Mouse (Mus musculus): Measurements from ENCODE around the gene Chd5. TPM values are rescaled to one million over a fixed set of nuclear protein-coding genes. Genes with fewer than 3 reads are reported as not detected.

Chd5 gene
- 0.56 and 0.66 TPM in 2 replicates for polyA plus RNA-seq (2014; fragmentation: Nextera tagmentation; extraction: Ambion mirVana)

- H3K27me3 ChIP-seq (ENCODE audit: control insufficient read depth, insufficient read depth, low read length) = peaks cover 31% of the 10 kb centered on the region
- no peak for DNase-seq (ENCODE audit: low spot score, missing footprints)
Observed at GRCm38 (mm10) chr4:152338419-152339292, at the start of gene Chd5. Gene Chd5 (plus strand): TSS chr4:152338651.

GRCm38 (mm10) chr4:152290385-152290784 lies 48.1 kb upstream of the Chd5 start:
- WGBS = under 1% methylated on average over 39 of the region's 39 CpGs

More at GRCm38 (mm10) chr4:152338419-152339292, at the start of gene Chd5:
- 1% methylated on average over 64 of the region's 120 CpGs for WGBS
- Histone ChIP-seq H3K4me1 (ENCODE audit: control insufficient read depth, insufficient read depth, low read length) (peaks cover 14% of the 10 kb centered on the region), H3K9me3 (ENCODE audit: control insufficient read depth, low read length) (no peaks in the 10 kb centered on the region), H3K9ac (ENCODE audit: low read length) (peak within 1 kb of the TSS; percentile 61), H3K27ac (ENCODE audit: low read depth, low read length) (no peak within 1 kb of the TSS), H3K4me3 (ENCODE audit: low read depth, low read length) (peak within 1 kb of the TSS; percentile 57), H3K4me2 (peak within 1 kb of the TSS; percentile 100), H3K36me3 (ENCODE audit: control insufficient read depth, insufficient read depth, low read length) (peaks cover 5% of the 10 kb centered on the region; the same call in 1 of the 2 replicates)
- ATAC-seq (ENCODE audit: low FRiP score) = peak; percentile 23; the same call in 1 of the 2 replicates

DNA sequence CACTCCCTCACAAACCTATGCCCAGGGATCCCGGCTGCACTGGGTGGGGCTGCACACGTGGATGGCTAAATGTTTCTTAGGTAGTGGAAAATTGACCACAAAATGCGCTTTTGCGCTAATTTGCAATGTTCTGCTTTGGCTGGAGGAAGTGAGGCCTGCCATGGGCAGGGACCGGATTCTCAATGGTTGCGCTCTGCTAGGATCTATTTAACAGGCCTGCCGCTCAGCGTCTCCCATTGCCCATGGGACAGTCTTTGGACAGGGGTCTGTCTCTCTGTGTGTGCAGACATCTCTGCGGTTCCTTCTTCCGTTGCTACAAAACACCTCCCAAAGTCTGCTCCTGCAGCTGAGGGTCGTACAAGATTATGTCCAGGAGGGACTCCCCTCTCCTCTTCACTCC lies 47.5 kb upstream of the Chd5 start:
- peaks cover 75% of the 10 kb centered on the region for H3K4me1 ChIP-seq (ENCODE audit: control insufficient read depth, insufficient read depth, low read length)
- H3K4me3 ChIP-seq (ENCODE audit: low read depth, low read length) = peak overlapping the region; percentile 25
- peak overlapping the region; percentile 48 for H3K9ac ChIP-seq (ENCODE audit: low read length)
- no peak overlapping the region for H3K27ac ChIP-seq (ENCODE audit: low read depth, low read length)
- DNase-seq (ENCODE audit: low spot score, missing footprints) = peak; percentile 91
- WGBS = 6% methylated on average over 11 of the region's 11 CpGs
- H3K9me3 ChIP-seq (ENCODE audit: control insufficient read depth, low read length) = no peaks in the 10 kb centered on the region
- no peak for ATAC-seq (ENCODE audit: low FRiP score)
- H3K4me2 ChIP-seq = peak overlapping the region; percentile 45
- H3K27me3 ChIP-seq (ENCODE audit: control insufficient read depth, insufficient read depth, low read length) = peaks cover 77% of the 10 kb centered on the region
- no peaks in the 10 kb centered on the region for H3K36me3 ChIP-seq (ENCODE audit: control insufficient read depth, insufficient read depth, low read length)

More at GRCm38 (mm10) chr4:152290385-152290784, 48.1 kb upstream of the Chd5 start:
- H3K4me2 ChIP-seq = peak overlapping the region; percentile 45
- H3K27ac ChIP-seq (ENCODE audit: low read depth, low read length) = peak overlapping the region; percentile 30; the same call in 1 of the 2 replicates
- peak overlapping the region; percentile 25 for H3K4me3 ChIP-seq (ENCODE audit: low read depth, low read length)
- H3K36me3 ChIP-seq (ENCODE audit: control insufficient read depth, insufficient read depth, low read length) = no peaks in the 10 kb centered on the region
- ATAC-seq (ENCODE audit: low FRiP score) (peak; percentile 64), DNase-seq (ENCODE audit: low spot score, missing footprints) (peak; percentile 97)
- H3K9ac ChIP-seq (ENCODE audit: low read length) = peak overlapping the region; percentile 48
- peaks cover 79% of the 10 kb centered on the region for H3K27me3 ChIP-seq (ENCODE audit: control insufficient read depth, insufficient read depth, low read length)
- H3K9me3 ChIP-seq (ENCODE audit: control insufficient read depth, low read length) = no peaks in the 10 kb centered on the region
- peaks cover 75% of the 10 kb centered on the region for H3K4me1 ChIP-seq (ENCODE audit: control insufficient read depth, insufficient read depth, low read length)

GRCm38 (mm10) chr4:152291562-152291961 lies 46.9 kb upstream of the Chd5 start, which contains the start of gene Hes3:
Gene Hes3 (minus strand): TSS chr4:152291662.
- DNase-seq (ENCODE audit: low spot score, missing footprints) (peak; percentile 84), ATAC-seq (ENCODE audit: low FRiP score) (no peak)
- Histone ChIP-seq H3K4me2 (peak within 1 kb of the TSS; percentile 45), H3K9me3 (ENCODE audit: control insufficient read depth, low read length) (no peaks in the 10 kb centered on the region), H3K27me3 (ENCODE audit: control insufficient read depth, insufficient read depth, low read length) (peaks cover 71% of the 10 kb centered on the region), H3K4me1 (ENCODE audit: control insufficient read depth, insufficient read depth, low read length) (peaks cover 71% of the 10 kb centered on the region), H3K36me3 (ENCODE audit: control insufficient read depth, insufficient read depth, low read length) (no peaks in the 10 kb centered on the region), H3K4me3 (ENCODE audit: low read depth, low read length) (peak within 1 kb of the TSS; percentile 25), H3K9ac (ENCODE audit: low read length) (peak within 1 kb of the TSS; percentile 48), H3K27ac (ENCODE audit: low read depth, low read length) (peak within 1 kb of the TSS; percentile 40)
- WGBS = 13% methylated on average over 6 of the region's 6 CpGs

DNA sequence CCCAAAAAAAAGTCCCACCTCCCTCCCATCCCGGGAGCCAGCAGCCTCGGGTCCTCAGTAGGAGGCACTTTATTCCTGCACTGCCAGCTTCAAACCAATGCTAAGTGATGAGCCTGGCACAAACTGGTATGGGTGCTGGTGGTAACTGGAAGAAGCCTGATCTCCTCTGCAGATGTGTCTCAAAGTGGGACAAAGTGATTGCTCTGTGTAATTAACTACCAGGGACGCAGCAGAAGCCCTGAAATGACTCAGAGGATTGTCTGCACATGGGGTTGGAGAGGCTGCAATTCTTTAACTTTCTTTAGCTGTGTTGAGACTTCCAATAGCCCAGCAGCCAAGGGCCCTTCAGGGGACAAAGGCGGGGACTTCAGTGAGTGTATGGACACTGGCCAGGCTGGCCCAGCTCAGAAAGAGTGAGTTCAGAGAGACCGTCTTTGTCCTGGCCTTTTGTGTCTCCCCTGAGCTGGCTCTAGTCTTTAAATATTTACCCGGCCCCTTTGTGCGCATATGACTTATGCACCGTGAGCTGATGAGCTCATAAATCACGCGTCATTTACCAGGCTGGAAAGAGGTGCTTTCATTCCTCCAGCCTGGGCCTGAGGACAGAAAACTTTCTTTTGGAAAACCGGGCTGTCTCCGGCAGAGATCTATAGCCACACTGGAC lies 46.2 kb upstream of the Chd5 start:
- peak overlapping the region; percentile 40 for H3K27ac ChIP-seq (ENCODE audit: low read depth, low read length)
- 7% methylated on average over 12 of the region's 12 CpGs for WGBS
- DNase-seq (ENCODE audit: low spot score, missing footprints) = peak; percentile 94
- peaks cover 65% of the 10 kb centered on the region for H3K27me3 ChIP-seq (ENCODE audit: control insufficient read depth, insufficient read depth, low read length)
- no peaks in the 10 kb centered on the region for H3K9me3 ChIP-seq (ENCODE audit: control insufficient read depth, low read length)
- no peak for ATAC-seq (ENCODE audit: low FRiP score)
- H3K4me3 ChIP-seq (ENCODE audit: low read depth, low read length) = no peak overlapping the region; the same call in 1 of the 2 replicates
- H3K4me1 ChIP-seq (ENCODE audit: control insufficient read depth, insufficient read depth, low read length) = peaks cover 66% of the 10 kb centered on the region
- H3K4me2 ChIP-seq = peak overlapping the region; percentile 29
- no peaks in the 10 kb centered on the region for H3K36me3 ChIP-seq (ENCODE audit: control insufficient read depth, insufficient read depth, low read length)
- H3K9ac ChIP-seq (ENCODE audit: low read length) = peak overlapping the region; percentile 40

DNA sequence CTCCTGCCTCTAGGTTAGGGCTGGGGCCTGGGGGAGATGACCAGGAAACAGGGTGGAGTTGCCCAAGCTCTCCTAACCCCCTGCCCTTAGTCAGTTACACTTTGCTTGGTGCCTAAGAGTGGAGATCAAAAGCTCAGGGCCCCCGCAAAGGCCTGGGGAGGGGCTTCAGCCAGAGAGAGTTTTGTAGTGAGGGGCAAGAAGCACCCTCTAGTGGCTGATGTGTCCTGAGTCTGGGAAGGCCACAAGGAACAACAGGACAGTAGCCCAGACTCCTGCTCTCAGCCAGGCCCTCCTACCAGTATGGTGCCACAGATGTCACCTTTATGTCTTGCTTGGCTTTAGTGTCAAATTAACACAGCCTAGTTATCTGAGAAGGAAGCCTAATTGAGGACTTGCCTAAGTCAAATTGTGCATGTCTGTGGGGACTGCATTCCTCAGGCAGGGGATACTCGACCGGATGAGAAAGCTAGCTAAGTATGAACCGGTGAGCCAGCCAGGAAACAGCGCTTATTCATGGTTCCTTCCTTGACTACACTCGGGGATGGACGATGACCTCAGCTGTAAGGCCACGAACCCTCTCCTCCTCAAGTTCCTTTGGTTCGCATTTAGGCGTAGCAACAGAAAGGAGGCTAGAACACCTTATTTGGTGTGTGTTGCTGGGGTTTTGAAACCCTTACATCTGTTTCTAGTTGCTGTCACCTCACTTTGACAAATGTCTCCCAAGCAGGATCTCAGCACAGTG lies 44.1 kb upstream of the Chd5 start:
- 57% methylated on average over 10 of the region's 10 CpGs for WGBS
- peak; percentile 90 for DNase-seq (ENCODE audit: low spot score, missing footprints)
- Histone ChIP-seq H3K36me3 (ENCODE audit: control insufficient read depth, insufficient read depth, low read length) (no peaks in the 10 kb centered on the region), H3K4me2 (no peak overlapping the region), H3K9me3 (ENCODE audit: control insufficient read depth, low read length) (no peaks in the 10 kb centered on the region), H3K9ac (ENCODE audit: low read length) (peak overlapping the region; percentile 10; the same call in 1 of the 2 replicates), H3K4me3 (ENCODE audit: low read depth, low read length) (no peak overlapping the region), H3K4me1 (ENCODE audit: control insufficient read depth, insufficient read depth, low read length) (peaks cover 62% of the 10 kb centered on the region), H3K27ac (ENCODE audit: low read depth, low read length) (peak overlapping the region; percentile 35; the same call in 1 of the 2 replicates), H3K27me3 (ENCODE audit: control insufficient read depth, insufficient read depth, low read length) (peaks cover 49% of the 10 kb centered on the region)
- no peak for ATAC-seq (ENCODE audit: low FRiP score)

DNA sequence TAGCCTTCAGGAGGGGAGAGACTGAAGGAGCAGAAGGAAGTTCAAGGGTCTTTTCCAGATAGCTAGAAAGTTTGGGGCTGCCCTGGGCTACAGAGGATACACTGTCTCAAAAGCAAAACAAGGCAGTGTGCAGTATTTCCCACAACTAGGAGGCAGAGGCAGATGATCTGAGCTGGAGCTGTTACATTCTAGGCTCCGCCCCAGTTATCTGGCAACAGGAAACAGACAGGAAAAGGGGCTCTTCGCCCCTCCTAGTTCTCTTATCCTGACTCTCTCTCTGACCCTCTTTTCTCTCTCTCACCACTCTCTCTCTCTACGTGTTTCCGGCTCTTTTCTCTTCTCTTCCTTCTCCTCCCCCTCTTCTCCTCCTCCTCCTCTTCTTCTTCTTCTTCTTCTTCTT lies 42.5 kb upstream of the Chd5 start:
- no peak overlapping the region for H3K4me3 ChIP-seq (ENCODE audit: low read depth, low read length)
- no peak overlapping the region for H3K9ac ChIP-seq (ENCODE audit: low read length)
- no peak overlapping the region for H3K27ac ChIP-seq (ENCODE audit: low read depth, low read length)
- H3K36me3 ChIP-seq (ENCODE audit: control insufficient read depth, insufficient read depth, low read length) = no peaks in the 10 kb centered on the region
- no peak overlapping the region for H3K4me2 ChIP-seq
- WGBS = 47% methylated on average over 4 of the region's 4 CpGs
- H3K4me1 ChIP-seq (ENCODE audit: control insufficient read depth, insufficient read depth, low read length) = peaks cover 48% of the 10 kb centered on the region
- H3K27me3 ChIP-seq (ENCODE audit: control insufficient read depth, insufficient read depth, low read length) = peaks cover 35% of the 10 kb centered on the region
- ATAC-seq (ENCODE audit: low FRiP score) (no peak), DNase-seq (ENCODE audit: low spot score, missing footprints) (no peak)
- H3K9me3 ChIP-seq (ENCODE audit: control insufficient read depth, low read length) = no peaks in the 10 kb centered on the region

DNA sequence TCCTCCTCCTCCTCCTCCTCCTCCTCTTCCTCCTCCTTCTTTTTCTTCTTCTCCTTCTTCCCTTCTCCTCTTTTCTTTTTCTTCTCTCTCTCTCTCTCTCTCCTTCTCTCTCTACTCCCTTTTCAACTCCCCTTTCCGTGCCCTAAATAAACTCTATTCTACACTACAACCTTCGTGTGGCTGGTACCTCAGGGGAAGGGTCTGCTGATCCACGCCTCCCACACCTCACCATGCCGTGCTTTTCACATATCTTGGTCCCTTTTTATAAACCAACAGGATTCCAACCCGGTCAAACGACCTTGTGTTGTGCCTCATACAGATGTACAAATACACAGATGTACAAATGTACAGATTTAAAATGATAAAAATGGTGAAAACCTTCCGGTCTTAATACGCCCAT lies 42.1 kb upstream of the Chd5 start:
- Histone ChIP-seq H3K4me2 (peak overlapping the region; percentile 68), H3K9ac (ENCODE audit: low read length) (peak overlapping the region; percentile 44), H3K27ac (ENCODE audit: low read depth, low read length) (no peak overlapping the region), H3K27me3 (ENCODE audit: control insufficient read depth, insufficient read depth, low read length) (peaks cover 31% of the 10 kb centered on the region), H3K4me1 (ENCODE audit: control insufficient read depth, insufficient read depth, low read length) (peaks cover 44% of the 10 kb centered on the region), H3K9me3 (ENCODE audit: control insufficient read depth, low read length) (no peaks in the 10 kb centered on the region), H3K4me3 (ENCODE audit: low read depth, low read length) (peak overlapping the region; percentile 94), H3K36me3 (ENCODE audit: control insufficient read depth, insufficient read depth, low read length) (no peaks in the 10 kb centered on the region)
- ATAC-seq (ENCODE audit: low FRiP score) (no peak), DNase-seq (ENCODE audit: low spot score, missing footprints) (no peak)
- WGBS = 18% methylated on average over 8 of the region's 8 CpGs

Data from midbrain, embryonic 11.5 days (tissue).